Mouse (Mus musculus): ENCODE data around the gene Thap12.

GRCm38 (mm10) chr7:98727986-98728385, 25.1 kb downstream of the Thap12 start:
- TF ChIP-seq CHD2 (IDR thresholded peaks at IDR 0.05; ENCODE audit: low read length), result no peak
- TF ChIP-seq ZKSCAN1 (IDR thresholded peaks at IDR 0.05; ENCODE audit: low read depth, low read length), result no peak
- no peak for TF ChIP-seq POLR2A (IDR thresholded peaks at IDR 0.05; ENCODE audit: control insufficient read depth in 1 of 2, insufficient read depth in 1 of 2, low read depth in 1 of 2, low read length in 2 of 2, poor library complexity in 1 of 2)
- TF ChIP-seq GABPA (IDR thresholded peaks at IDR 0.05; ENCODE audit: low read depth, low read length), result no peak
- no peak for TF ChIP-seq MAFK (IDR thresholded peaks at IDR 0.05; ENCODE audit: borderline replicate concordance, low read depth, low read length)
- TF ChIP-seq JUND (IDR thresholded peaks at IDR 0.05; ENCODE audit: low read depth, low read length), result no peak
- no peak for TF ChIP-seq HCFC1 (IDR thresholded peaks at IDR 0.05; ENCODE audit: low read depth, low read length)
- TF ChIP-seq ZMIZ1 (IDR thresholded peaks at IDR 0.05; ENCODE audit: low read depth, low read length), result no peak
- no peak for TF ChIP-seq TBP (IDR thresholded peaks at IDR 0.05; ENCODE audit: low read depth, low read length)
- no peak for TF ChIP-seq CTCF (IDR thresholded peaks at IDR 0.05 in 2 of 3, conservative IDR thresholded peaks at IDR 0.05 in 1 of 3; ENCODE audit: control insufficient read depth in 1 of 3, insufficient read depth in 1 of 3, low read depth in 2 of 3, low read length in 3 of 3, poor library complexity in 1 of 3, severe bottlenecking in 1 of 3)
- TF ChIP-seq POLR2AphosphoS2 (IDR thresholded peaks at IDR 0.05; ENCODE audit: low read length), result no peak
- TF ChIP-seq MAX (IDR thresholded peaks at IDR 0.05; ENCODE audit: low read length), result no peak
- no peak for TF ChIP-seq ETS1 (IDR thresholded peaks at IDR 0.05; ENCODE audit: low read depth, low read length)
